Mouse (Mus musculus) adrenal gland, adult 2 months (tissue): Measurements from ENCODE around the gene Tnfsf12. TPM values are rescaled to one million over a fixed set of nuclear protein-coding genes. Genes with fewer than 3 reads are reported as not detected.
"Not testable (repeated sequence)": the region's sequence is repeated elsewhere in the genome, so short reads cannot be mapped to it uniquely, and the experiment has no call there.

Source experiments
- DNase-seq: peaks from one replicate; pipeline ENCODE4 v3.0.0; 2021
- polyA plus RNA-seq: library from polyadenylated mRNA; depleted of rRNA; stranded (reverse); fragments of >200 nt; gene quantifications from 2 replicates; pipeline ENCODE4 v1.2.3, GENCODE M21; 2012
- total RNA-seq, 2 experiments: library from RNA; stranded (reverse); gene quantifications; 2 replicates each; pipeline ENCODE4 v1.2.3; 2021

Gene Tnfsf12
- total and polyA plus RNA-seq, 3 experiments: 19.8 to 44.7 (median 37.1) TPM

- no peak for DNase-seq
Measured at GRCm38 (mm10) chr11:69704613-69705010, 9.0 kb upstream of the Tnfsf12 start.

GRCm38 (mm10) chr11:69703814-69704612 is 8.4 kb upstream of the Tnfsf12 start:
- no peak for DNase-seq

GRCm38 (mm10) chr11:69703381-69703780 is 7.7 kb upstream of the Tnfsf12 start:
- DNase-seq: not testable (repeated sequence)

- not testable (repeated sequence) for DNase-seq
Measured at GRCm38 (mm10) chr11:69702886-69703285, 7.2 kb upstream of the Tnfsf12 start.

- peak; percentile 39 for DNase-seq
Measured at GRCm38 (mm10) chr11:69699595-69699994, 3.9 kb upstream of the Tnfsf12 start.

- no peak for DNase-seq
Measured at GRCm38 (mm10) chr11:69698574-69698973, 2.9 kb upstream of the Tnfsf12 start.

DNA sequence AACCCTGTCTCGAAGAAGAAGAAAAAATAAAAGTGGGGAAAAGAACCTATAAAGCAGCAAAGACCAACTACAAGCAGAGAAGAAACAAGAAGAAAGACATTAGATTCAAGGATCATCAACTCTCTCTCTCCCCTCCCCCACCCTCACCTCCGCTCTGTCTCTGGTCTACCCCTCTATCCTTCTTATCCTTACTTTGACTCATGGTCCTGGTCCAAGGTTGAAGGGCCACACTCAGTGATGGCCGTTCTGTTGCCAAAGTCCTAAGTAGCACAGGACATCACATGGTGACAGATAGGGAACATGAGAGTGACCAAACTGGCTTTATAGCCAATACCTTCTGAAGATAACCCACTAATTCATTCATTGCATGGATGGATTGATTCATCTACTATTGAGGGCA is 1.7 kb upstream of the Tnfsf12 start:
- DNase-seq: no peak

DNA sequence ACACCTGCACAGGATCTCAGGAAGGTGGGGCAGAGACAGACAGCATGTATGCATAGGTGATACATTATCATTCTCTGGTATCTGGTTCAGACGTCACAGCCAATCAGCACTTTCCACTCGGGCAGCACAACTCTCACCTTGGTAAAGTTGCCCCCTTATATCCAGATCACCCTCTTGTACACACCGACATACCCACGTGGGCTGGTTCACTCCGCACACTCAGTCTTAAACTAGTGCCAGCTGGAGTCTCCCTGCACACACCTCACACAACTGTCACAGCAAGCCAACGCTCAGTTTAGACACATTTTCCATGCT is 646 bp downstream of the Tnfsf12 start:
- no peak for DNase-seq

GRCm38 (mm10) chr11:69693421-69693965 is 2.2 kb downstream of the Tnfsf12 start:
- no peak for DNase-seq

- DNase-seq: no peak
Measured at GRCm38 (mm10) chr11:69692863-69693262, 2.8 kb downstream of the Tnfsf12 start.

DNA sequence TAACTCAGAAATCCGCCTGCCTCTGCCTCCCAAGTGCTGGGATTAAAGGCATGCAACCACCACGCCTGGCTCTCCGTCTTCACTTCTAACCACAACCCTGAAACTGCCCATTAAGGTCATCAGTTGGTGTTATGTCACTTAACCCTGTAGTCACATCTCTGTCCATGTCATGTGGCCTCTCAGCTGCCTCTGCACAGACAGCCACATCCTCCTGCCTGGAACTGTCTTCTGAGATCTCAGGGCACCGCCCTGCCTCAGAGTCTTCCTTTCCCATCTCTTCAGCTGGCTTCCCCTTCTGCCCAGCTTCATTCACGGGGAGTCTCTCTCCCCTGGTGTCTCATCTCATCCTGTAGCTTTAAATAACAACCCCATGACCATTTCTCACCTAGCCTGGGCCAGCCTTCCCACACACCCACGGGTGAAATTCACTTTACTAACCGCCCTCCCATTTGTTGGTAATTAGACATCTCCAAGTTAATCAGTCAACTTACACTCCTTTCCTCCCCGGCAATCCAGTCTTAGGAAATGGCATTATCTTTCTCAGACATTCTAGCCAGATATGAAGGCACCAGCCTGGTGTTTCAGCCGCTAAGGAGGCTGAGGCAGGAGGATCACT is 3.3 kb downstream of the Tnfsf12 start:
- DNase-seq: no peak

- DNase-seq: no peak
Measured at GRCm38 (mm10) chr11:69689891-69690290, 5.8 kb downstream of the Tnfsf12 start.

GRCm38 (mm10) chr11:69687061-69687460 is 8.6 kb downstream of the Tnfsf12 start:
- DNase-seq: no peak

DNA sequence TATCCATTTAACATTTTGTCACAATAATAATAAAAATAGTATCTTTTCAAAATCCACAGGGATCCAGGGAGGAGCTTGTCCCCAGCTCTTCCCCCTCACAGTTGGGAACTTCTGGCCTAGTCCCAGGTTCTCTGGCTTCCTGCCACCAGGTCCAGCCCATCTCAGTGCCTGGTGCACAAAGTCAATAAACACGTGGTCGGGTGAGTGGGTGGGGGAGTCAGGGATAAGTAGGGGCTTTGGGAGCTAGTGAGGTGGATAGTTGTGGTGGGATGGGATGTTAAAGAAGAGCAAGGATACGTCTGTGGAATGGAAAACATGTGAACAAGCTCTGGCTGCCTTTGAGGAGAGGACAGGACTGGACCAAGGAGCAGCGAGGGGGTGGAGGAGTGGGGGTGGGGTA is 9.3 kb downstream of the Tnfsf12 start:
- DNase-seq: peak; percentile 64

GRCm38 (mm10) chr11:69685526-69686148 is 10.0 kb downstream of the Tnfsf12 start, which contains the start of gene Tnfsf13:
Tnfsf13 (minus strand) TSS chr11:69685784.
- DNase-seq: peak; percentile 86

GRCm38 (mm10) chr11:69684936-69685335 is 10.7 kb downstream of the Tnfsf12 start:
- DNase-seq: peak; percentile 21

DNA sequence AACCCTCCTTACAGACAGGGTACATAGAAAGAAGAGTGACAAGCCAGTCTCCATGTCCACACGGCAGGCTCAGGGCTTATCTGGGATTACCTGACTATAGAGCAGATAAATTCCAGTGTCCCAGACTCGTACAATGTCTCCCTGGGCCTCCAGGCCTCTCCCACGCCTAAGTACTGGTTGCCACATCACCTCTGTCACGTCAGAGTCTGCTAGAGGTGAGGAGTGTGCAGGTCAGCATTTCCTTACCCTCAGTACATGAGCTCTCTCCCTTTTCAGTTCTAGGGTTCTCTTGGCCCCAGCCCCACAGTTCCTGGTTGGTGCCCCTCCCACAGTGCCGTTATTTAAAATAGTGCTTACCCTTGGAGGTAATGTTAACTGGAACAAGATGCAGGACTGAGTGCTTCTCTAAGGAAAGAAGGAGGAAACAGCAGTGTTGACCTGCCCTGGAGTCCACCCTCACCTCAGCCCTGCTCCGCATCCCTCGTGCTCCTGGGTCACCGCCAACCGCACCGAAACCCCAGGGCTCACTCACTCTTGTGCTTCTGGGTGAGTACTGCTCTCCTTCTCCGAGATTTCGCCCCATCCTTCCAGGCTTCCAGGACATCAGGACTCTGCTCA is 11.4 kb downstream of the Tnfsf12 start:
- DNase-seq: no peak

- DNase-seq: no peak
Measured at GRCm38 (mm10) chr11:69683576-69683975, 12.1 kb downstream of the Tnfsf12 start.

- DNase-seq: peak; percentile 89
Measured at GRCm38 (mm10) chr11:69682840-69683533, 12.7 kb downstream of the Tnfsf12 start.

DNA sequence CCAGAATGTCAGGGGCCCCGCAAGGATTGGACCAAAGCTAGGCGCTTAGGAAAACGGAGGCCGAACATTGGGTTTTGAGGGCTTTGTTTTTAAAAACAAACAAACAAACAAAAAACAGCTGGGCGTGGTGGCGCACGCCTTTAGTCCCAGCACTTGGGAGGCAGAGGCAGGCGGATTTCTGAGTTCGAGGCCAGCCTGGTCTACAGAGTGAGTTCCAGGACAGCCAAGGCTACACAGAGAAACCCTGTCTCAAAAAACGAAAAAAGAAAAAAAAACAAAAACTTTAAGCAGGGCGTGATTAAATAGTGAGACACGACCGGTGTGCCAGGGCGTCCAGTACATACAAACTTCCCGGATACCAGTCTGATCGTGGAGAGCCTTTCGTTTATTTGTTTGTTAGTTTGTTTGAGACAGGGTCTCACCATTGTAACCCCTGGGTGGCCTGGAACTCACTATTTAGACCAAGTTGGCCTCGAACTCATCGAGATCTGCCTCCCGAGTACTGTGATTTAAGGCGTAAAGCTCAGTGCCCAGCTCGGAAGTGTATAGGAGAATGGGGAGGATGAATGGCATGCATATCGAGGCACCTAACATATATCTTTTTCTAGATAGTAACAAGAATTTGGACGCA is 13.3 kb downstream of the Tnfsf12 start:
- DNase-seq: no peak
